Mouse (Mus musculus): ENCODE results near the gene Asb6.

DNA sequence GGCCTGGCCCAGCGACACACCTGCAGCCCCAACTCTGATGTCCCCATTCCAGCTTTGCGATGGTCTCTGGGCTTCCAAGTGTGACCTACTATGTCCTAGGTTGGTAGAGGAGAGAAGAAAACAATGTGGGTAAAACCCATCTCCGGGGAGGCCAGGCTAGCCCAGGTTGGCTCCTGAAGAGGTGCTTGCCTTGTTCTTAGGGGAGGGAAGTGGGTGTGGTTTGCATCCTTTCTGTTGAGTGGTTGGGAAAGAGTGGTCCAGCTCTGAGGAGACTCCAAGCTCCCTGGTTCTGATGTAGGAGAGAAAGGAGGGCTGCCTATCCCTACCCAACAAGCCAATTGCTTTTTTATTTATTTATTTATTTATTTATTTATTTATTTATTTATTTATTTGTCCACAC, 35.3 kb upstream of the Asb6 start:
- TF ChIP-seq CTCF (IDR thresholded peaks at IDR 0.05) (no peak), POLR2A (IDR thresholded peaks at IDR 0.05; ENCODE audit: insufficient read depth, low read depth, low read length) (no peak), EP300 (IDR thresholded peaks at IDR 0.05; ENCODE audit: insufficient read depth, low read depth, low read length) (no peak)

Measured in heart, adult 2 months (tissue).